Mouse (Mus musculus): ENCODE measurements around the gene Cyp4f16. TPM values are rescaled to one million over a fixed set of nuclear protein-coding genes. Genes with fewer than 3 reads are reported as not detected.
"Not testable (repeated sequence)": the region's sequence is repeated elsewhere in the genome, so short reads cannot be mapped to it uniquely, and the experiment has no call there.

The Cyp4f16 gene
- total RNA-seq (2022) = 10 to 100 TPM in 1 of 4 experiments, 1 to 10 TPM in 3; 7.7 to 10.1 (median 7.9) TPM

GRCm38 (mm10) chr17:32536051-32536866, at the start of gene Cyp4f16:
Gene Cyp4f16 (plus strand): TSS chr17:32536558.
- DNase-seq (ENCODE audit: low spot score in 2 of 2) = peak; percentile 64 to 71

GRCm38 (mm10) chr17:32492349-32492980, 43.9 kb upstream of the Cyp4f16 start:
- DNase-seq (ENCODE audit: low spot score in 2 of 2) = peak in 1 of 2 experiments; percentile 5

- DNase-seq (ENCODE audit: low spot score in 2 of 2) = peak; percentile 47 to 80
Measured at GRCm38 (mm10) chr17:32494601-32495000, 41.8 kb upstream of the Cyp4f16 start.

GRCm38 (mm10) chr17:32500511-32500910, 35.8 kb upstream of the Cyp4f16 start:
- DNase-seq (ENCODE audit: low spot score in 2 of 2) = not testable (repeated sequence)

GRCm38 (mm10) chr17:32501051-32501450, 35.3 kb upstream of the Cyp4f16 start:
- no peak for DNase-seq (ENCODE audit: low spot score in 2 of 2)

- DNase-seq (ENCODE audit: low spot score in 2 of 2) = no peak
Measured at GRCm38 (mm10) chr17:32503111-32503510, 33.2 kb upstream of the Cyp4f16 start.

GRCm38 (mm10) chr17:32505851-32506728, 30.3 kb upstream of the Cyp4f16 start, which contains the start of gene Cyp4f17:
Gene Cyp4f17 (plus strand): TSS chr17:32506050.
- DNase-seq (ENCODE audit: low spot score in 2 of 2) = no peak

GRCm38 (mm10) chr17:32506729-32507245, 29.6 kb upstream of the Cyp4f16 start:
- DNase-seq (ENCODE audit: low spot score in 2 of 2) = no peak

GRCm38 (mm10) chr17:32516126-32516525, 20.2 kb upstream of the Cyp4f16 start:
- no peak for DNase-seq (ENCODE audit: low spot score in 2 of 2)

GRCm38 (mm10) chr17:32521981-32522380, 14.4 kb upstream of the Cyp4f16 start:
- DNase-seq (ENCODE audit: low spot score in 2 of 2) = no peak

GRCm38 (mm10) chr17:32522386-32522785, 14.0 kb upstream of the Cyp4f16 start:
- no peak for DNase-seq (ENCODE audit: low spot score in 2 of 2)

- DNase-seq (ENCODE audit: low spot score in 2 of 2) = no peak
Measured at GRCm38 (mm10) chr17:32522816-32523215, 13.5 kb upstream of the Cyp4f16 start.

GRCm38 (mm10) chr17:32523895-32524294, 12.5 kb upstream of the Cyp4f16 start:
- no peak for DNase-seq (ENCODE audit: low spot score in 2 of 2)

- DNase-seq (ENCODE audit: low spot score in 2 of 2) = not testable (repeated sequence)
Measured at GRCm38 (mm10) chr17:32526341-32526740, 10.0 kb upstream of the Cyp4f16 start.

- DNase-seq (ENCODE audit: low spot score in 2 of 2) = no peak
Measured at GRCm38 (mm10) chr17:32527748-32528147, 8.6 kb upstream of the Cyp4f16 start.

- DNase-seq (ENCODE audit: low spot score in 2 of 2) = peak; percentile 69 to 84
Measured at GRCm38 (mm10) chr17:32528408-32529337, 7.7 kb upstream of the Cyp4f16 start.

- not testable (repeated sequence) for DNase-seq (ENCODE audit: low spot score in 2 of 2)
Measured at GRCm38 (mm10) chr17:32532356-32532755, 4.0 kb upstream of the Cyp4f16 start.

GRCm38 (mm10) chr17:32534068-32534467, 2.3 kb upstream of the Cyp4f16 start:
- DNase-seq (ENCODE audit: low spot score in 2 of 2) = no peak

GRCm38 (mm10) chr17:32536867-32537250, 501 bp downstream of the Cyp4f16 start:
- no peak for DNase-seq (ENCODE audit: low spot score in 2 of 2)

- DNase-seq (ENCODE audit: low spot score in 2 of 2) = not testable (repeated sequence)
Measured at GRCm38 (mm10) chr17:32544792-32545191, 8.4 kb downstream of the Cyp4f16 start.

All from layer of hippocampus, adult 8-10 months (tissue).